Mouse (Mus musculus) forebrain, embryonic 11.5 days (tissue): ENCODE results near the gene 2310034C09Rik. TPM values are rescaled to one million over a fixed set of nuclear protein-coding genes. Genes with fewer than 3 reads are reported as not detected.
"Not testable (repeated sequence)": the region's sequence is repeated elsewhere in the genome, so short reads cannot be mapped to it uniquely, and the experiment has no call there.

Source experiments
- ATAC-seq: fragments of 200-750 bp; cut with Nextera tagmentation; replicated peaks from 2 replicates; pipeline ENCODE4 v1.8.0; 2017; ENCODE audit warnings: moderate TSS enrichment; ENCODE audit not compliant: low FRiP score
- DNase-seq: peaks from one replicate; pipeline ENCODE4 v3.0.0-alpha.2; 2017; ENCODE audit warnings: low spot score
- H3K27ac ChIP-seq: fragments of 300-500 bp; sonication (generic); 2 replicates; pipeline ENCODE4 v1.5.1; 2014; ENCODE audit warnings: low read depth, low read length
- H3K27me3 ChIP-seq: fragments of 300-500 bp; sonication (generic); 2 replicates; pipeline ENCODE4 v1.6.1; 2014; ENCODE audit warnings: mild to moderate bottlenecking, low read length, mixed read lengths; ENCODE audit not compliant: control insufficient read depth, insufficient read depth
- H3K36me3 ChIP-seq: fragments of 300-500 bp; sonication (generic); 2 replicates; pipeline ENCODE4 v1.6.1; 2014; ENCODE audit warnings: mild to moderate bottlenecking, low read length, moderate library complexity, mixed read lengths; ENCODE audit not compliant: control insufficient read depth, insufficient read depth
- H3K4me1 ChIP-seq: fragments of 300-500 bp; sonication (generic); replicated peaks from 2 replicates; pipeline ENCODE4 v1.6.1; 2014; ENCODE audit warnings: low read length, mixed read lengths; ENCODE audit not compliant: control insufficient read depth, insufficient read depth
- H3K4me2 ChIP-seq: fragments of 300-500 bp; sonication (generic); 2 replicates; pipeline ENCODE4 v1.6.1; 2014; ENCODE audit warnings: low read depth, mild to moderate bottlenecking, low read length, moderate library complexity, mixed read lengths; ENCODE audit not compliant: severe bottlenecking
- H3K4me3 ChIP-seq: fragments of 300-500 bp; sonication (generic); 2 replicates; pipeline ENCODE4 v1.5.1; 2014; ENCODE audit warnings: low read depth, low read length
- H3K9ac ChIP-seq: fragments of 300-500 bp; sonication (generic); 2 replicates; pipeline ENCODE4 v1.6.1; 2014; ENCODE audit warnings: low read length
- H3K9me3 ChIP-seq: fragments of 300-500 bp; sonication (generic); 2 replicates; pipeline ENCODE4 v1.6.1; 2016; ENCODE audit warnings: low read length, mixed read lengths; ENCODE audit not compliant: control insufficient read depth
- whole genome bisulfite sequencing: fragments of 180-500 bp; shearing (Covaris S2); extraction: QIAGEN DNeasy Blood & Tissue Kit; methylation state at CpG from one replicate; pipeline ENCODE4 v1.1.7; 2014; 5-methylcytosine and 5-hydroxymethylcytosine counted together
- polyA plus RNA-seq: library from polyadenylated mRNA; unstranded; fragments of >200 nt; fragmentation: Nextera tagmentation; extraction: Ambion mirVana; gene quantifications from 2 replicates; pipeline ENCODE4 v1.2.1, GENCODE M21; 2014

The 2310034C09Rik gene
- polyA plus RNA-seq, 1 experiment from 2014 or later: not detected

- WGBS: 87% methylated on average over 3 of the region's 3 CpGs
- not testable (repeated sequence) for H3K27ac ChIP-seq, H3K4me3 ChIP-seq, H3K4me1 ChIP-seq, H3K36me3 ChIP-seq, H3K27me3 ChIP-seq, H3K9me3 ChIP-seq, ATAC-seq, H3K9ac ChIP-seq, DNase-seq, H3K4me2 ChIP-seq
Measured at GRCm38 (mm10) chr16:88751535-88751934, 7.1 kb upstream of the 2310034C09Rik start, which contains the start of gene Krtap13. Krtap13 (minus strand) TSS chr16:88751635.

GRCm38 (mm10) chr16:88774106-88774505, 15.5 kb downstream of the 2310034C09Rik start, which contains the start of gene 2310057N15Rik:
2310057N15Rik (minus strand) TSS chr16:88774206.
- no peaks in the 10 kb centered on the region for H3K27me3 ChIP-seq
- no peak within 1 kb of the TSS for H3K9ac ChIP-seq
- no peak within 1 kb of the TSS for H3K4me3 ChIP-seq
- 92% methylated on average over 2 of the region's 2 CpGs for WGBS
- H3K4me2 ChIP-seq: no peak within 1 kb of the TSS
- DNase-seq (no peak), ATAC-seq (no peak)
- no peaks in the 10 kb centered on the region for H3K4me1 ChIP-seq
- H3K36me3 ChIP-seq: no peaks in the 10 kb centered on the region
- no peaks in the 10 kb centered on the region for H3K9me3 ChIP-seq
- H3K27ac ChIP-seq: no peak within 1 kb of the TSS

- WGBS: 88% methylated on average over 6 of the region's 6 CpGs
Measured at GRCm38 (mm10) chr16:88777596-88777995, 18.9 kb downstream of the 2310034C09Rik start, which contains the start of gene Gm5965. Gm5965 (plus strand) TSS chr16:88777896.

GRCm38 (mm10) chr16:88786786-88787185, 28.1 kb downstream of the 2310034C09Rik start:
- no peak overlapping the region for H3K9ac ChIP-seq
- H3K27ac ChIP-seq: no peak overlapping the region
- no peak overlapping the region for H3K4me2 ChIP-seq
- H3K27me3 ChIP-seq: no peaks in the 10 kb centered on the region
- no peak overlapping the region for H3K4me3 ChIP-seq
- no peaks in the 10 kb centered on the region for H3K9me3 ChIP-seq
- WGBS: 89% methylated on average over 2 of the region's 2 CpGs
- no peaks in the 10 kb centered on the region for H3K4me1 ChIP-seq
- ATAC-seq (no peak), DNase-seq (no peak)
- no peaks in the 10 kb centered on the region for H3K36me3 ChIP-seq

More at GRCm38 (mm10) chr16:88777596-88777995, 18.9 kb downstream of the 2310034C09Rik start, which contains the start of gene Gm5965:
- DNase-seq (no peak), ATAC-seq (no peak)
- Histone ChIP-seq H3K4me1 (no peaks in the 10 kb centered on the region), H3K4me3 (no peak within 1 kb of the TSS), H3K36me3 (no peaks in the 10 kb centered on the region), H3K27me3 (no peaks in the 10 kb centered on the region), H3K4me2 (no peak within 1 kb of the TSS), H3K9me3 (no peaks in the 10 kb centered on the region), H3K9ac (no peak within 1 kb of the TSS), H3K27ac (no peak within 1 kb of the TSS)

Other genes with a start within 250 kb of the 2310034C09Rik start
- 1.3 and 1.5 TPM in 2 replicates for gene Cldn8, start 195.7 kb upstream of the 2310034C09Rik start, polyA plus RNA-seq
- gene Krtap24-1, start 146.6 kb upstream of the 2310034C09Rik start, polyA plus RNA-seq: not detected in 2 replicates
- not detected in 2 replicates for gene 2310079G19Rik, start 131.2 kb upstream of the 2310034C09Rik start, polyA plus RNA-seq
- not detected in 2 replicates for gene Krtap26-1, start 111.1 kb upstream of the 2310034C09Rik start, polyA plus RNA-seq
- gene Krtap27-1, start 87.2 kb upstream of the 2310034C09Rik start, polyA plus RNA-seq: not detected in 2 replicates
- gene 2310061N02Rik, start 50.9 kb upstream of the 2310034C09Rik start, polyA plus RNA-seq: not detected in 2 replicates
- not detected in 2 replicates for gene Krtap13-1, start 30.0 kb upstream of the 2310034C09Rik start, polyA plus RNA-seq
- not detected in 2 replicates for gene Krtap13, start 7.2 kb upstream of the 2310034C09Rik start, polyA plus RNA-seq
- not detected in 2 replicates for gene 2310057N15Rik, start 15.4 kb downstream of the 2310034C09Rik start, polyA plus RNA-seq
- gene Gm5965, start 19.0 kb downstream of the 2310034C09Rik start, polyA plus RNA-seq: not detected in 2 replicates
- gene Gm20741, start 53.4 kb downstream of the 2310034C09Rik start, polyA plus RNA-seq: not detected in 2 replicates
- not detected in 2 replicates for gene Krtap15, start 61.4 kb downstream of the 2310034C09Rik start, polyA plus RNA-seq
- gene Krtap14, start 67.3 kb downstream of the 2310034C09Rik start, polyA plus RNA-seq: not detected in 2 replicates
- not detected in 2 replicates for gene Krtap19-1, start 110.6 kb downstream of the 2310034C09Rik start, polyA plus RNA-seq
- gene Krtap19-2, start 115.4 kb downstream of the 2310034C09Rik start, polyA plus RNA-seq: not detected in 2 replicates
- not detected in 2 replicates for gene Krtap19-3, start 119.2 kb downstream of the 2310034C09Rik start, polyA plus RNA-seq
- gene Krtap19-4, start 126.2 kb downstream of the 2310034C09Rik start, polyA plus RNA-seq: not detected in 2 replicates
- not detected in 2 replicates for gene Krtap19-5, start 137.6 kb downstream of the 2310034C09Rik start, polyA plus RNA-seq
- not detected in 2 replicates for gene Krtap19-9b, start 173.4 kb downstream of the 2310034C09Rik start, polyA plus RNA-seq
- gene Krtap16-3, start 204.0 kb downstream of the 2310034C09Rik start, polyA plus RNA-seq: not detected in 2 replicates